Comparison of ENCODE assay signal across 18 mouse cellular contexts in genomic region chr14:34382921-34383704, GRCm38 (mm10). TPM values are rescaled to one million over a fixed set of nuclear protein-coding genes. Genes with fewer than 3 reads are reported as not detected.
"Had no signal": no experiment of that assay in that cellular context is flagged by ENCODE, and none has a peak within 500 bp of the region (broad histone marks: within the 10 kb centered on the region; RNA-seq: fewer than 3 reads in every experiment).

No protein-coding gene starts in this region.

- H3K36me3 ChIP-seq: limb, embryonic 15.5 days; midbrain, embryonic 13.5 days; neural tube, embryonic 15.5 days had no signal

- H3K27me3 ChIP-seq: kidney, embryonic 15.5 days; limb, embryonic 15.5 days; midbrain, embryonic 13.5 days; neural tube, embryonic 15.5 days had no signal

- H3K9ac ChIP-seq: kidney, embryonic 15.5 days; limb, embryonic 15.5 days; liver, embryonic 14.5 days; midbrain, embryonic 13.5 days; neural tube, embryonic 15.5 days had no signal

- H3K4me2 ChIP-seq: kidney, embryonic 15.5 days; limb, embryonic 15.5 days; midbrain, embryonic 13.5 days; neural tube, embryonic 15.5 days had no signal

- ATAC-seq: lung, postnatal 0 days; midbrain, embryonic 13.5 days had no signal

- H3K9me3 ChIP-seq: kidney, embryonic 15.5 days; limb, embryonic 15.5 days; midbrain, embryonic 13.5 days; neural tube, embryonic 15.5 days had no signal

- H3K27ac ChIP-seq: kidney, embryonic 15.5 days; limb, embryonic 15.5 days; liver, embryonic 14.5 days; midbrain, embryonic 13.5 days; neural tube, embryonic 15.5 days had no signal

- DNase-seq: kidney, adult 2 months; kidney, postnatal 14 days; layer of hippocampus, postnatal 36 days; lung, adult 18-20 months; lung, postnatal 36 days; right cerebral cortex, adult 18-20 months; right cerebral cortex, postnatal 25 days had no signal

- H3K4me3 ChIP-seq: kidney, embryonic 15.5 days; limb, embryonic 15.5 days; midbrain, embryonic 13.5 days; neural tube, embryonic 15.5 days had no signal

RNA-seq across cellular contexts. Expression of gene Fam25c, which starts 27.9 kb away (rescaled TPM):
- polyA plus RNA-seq: kidney, embryonic 15.5 days; large intestine, adult 2 months; limb, embryonic 11.5 days; midbrain, embryonic 13.5 days; midbrain, postnatal 0 days; neural tube, embryonic 11.5 days; neural tube, embryonic 15.5 days; small intestine, adult 2 months had no signal
